Mouse (Mus musculus): Measurements from ENCODE around the gene Gm2696. TPM values are rescaled to one million over a fixed set of nuclear protein-coding genes. Genes with fewer than 3 reads are reported as not detected.

Gm2696 gene
- polyA plus RNA-seq, 1 experiment from 2014 or later = not detected

- no peak overlapping the region for H3K4me2 ChIP-seq (ENCODE audit: low read depth, low read length)
- 93% methylated on average over 4 of the region's 4 CpGs for WGBS
- no peaks in the 10 kb centered on the region for H3K27me3 ChIP-seq (ENCODE audit: control insufficient read depth, insufficient read depth, low read length)
- H3K36me3 ChIP-seq (replicated peaks; ENCODE audit: control insufficient read depth, insufficient read depth, low read depth, low read length) = no peaks in the 10 kb centered on the region
- H3K4me3 ChIP-seq (ENCODE audit: low read depth, low read length) = no peak overlapping the region
- no peak overlapping the region for H3K27ac ChIP-seq (replicated peaks; ENCODE audit: low read depth, low read length)
- H3K9me3 ChIP-seq (replicated peaks; ENCODE audit: control insufficient read depth, low read length) = no peaks in the 10 kb centered on the region
- H3K4me1 ChIP-seq (ENCODE audit: control insufficient read depth, insufficient read depth, low read length) = no peaks in the 10 kb centered on the region
- no peak for DNase-seq (ENCODE audit: low spot score)
- H3K9ac ChIP-seq (replicated peaks; ENCODE audit: low read length) = no peak overlapping the region
- ATAC-seq (replicated peaks; ENCODE audit: insufficient number of reproducible peaks, low FRiP score, low TSS enrichment, low read depth) = 0 out of 2 replicates have a peak, but pooled peaks have one; percentile 16
Measured at GRCm38 (mm10) chr10:77818523-77818922, 4.0 kb downstream of the Gm2696 start.

GRCm38 (mm10) chr10:77819203-77819602 lies 4.7 kb downstream of the Gm2696 start:
- Histone ChIP-seq H3K27ac (replicated peaks; ENCODE audit: low read depth, low read length) (no peak overlapping the region), H3K9me3 (replicated peaks; ENCODE audit: control insufficient read depth, low read length) (no peaks in the 10 kb centered on the region), H3K9ac (replicated peaks; ENCODE audit: low read length) (no peak overlapping the region), H3K36me3 (replicated peaks; ENCODE audit: control insufficient read depth, insufficient read depth, low read depth, low read length) (no peaks in the 10 kb centered on the region), H3K4me2 (ENCODE audit: low read depth, low read length) (no peak overlapping the region), H3K27me3 (ENCODE audit: control insufficient read depth, insufficient read depth, low read length) (no peaks in the 10 kb centered on the region), H3K4me3 (ENCODE audit: low read depth, low read length) (no peak overlapping the region), H3K4me1 (ENCODE audit: control insufficient read depth, insufficient read depth, low read length) (no peaks in the 10 kb centered on the region)
- WGBS = 34% methylated on average over 4 of the region's 4 CpGs
- DNase-seq (ENCODE audit: low spot score) = peak; percentile 4
- ATAC-seq (replicated peaks; ENCODE audit: insufficient number of reproducible peaks, low FRiP score, low TSS enrichment, low read depth) = no peak

- H3K27me3 ChIP-seq (ENCODE audit: control insufficient read depth, insufficient read depth, low read length) = no peaks in the 10 kb centered on the region
- H3K4me1 ChIP-seq (ENCODE audit: control insufficient read depth, insufficient read depth, low read length) = no peaks in the 10 kb centered on the region
- no peak within 1 kb of the TSS for H3K4me2 ChIP-seq (ENCODE audit: low read depth, low read length)
- H3K27ac ChIP-seq (replicated peaks; ENCODE audit: low read depth, low read length) = no peak within 1 kb of the TSS
- DNase-seq (ENCODE audit: low spot score) (no peak), ATAC-seq (replicated peaks; ENCODE audit: insufficient number of reproducible peaks, low FRiP score, low TSS enrichment, low read depth) (no peak)
- H3K9me3 ChIP-seq (replicated peaks; ENCODE audit: control insufficient read depth, low read length) = no peaks in the 10 kb centered on the region
- no peak within 1 kb of the TSS for H3K4me3 ChIP-seq (ENCODE audit: low read depth, low read length)
- H3K36me3 ChIP-seq (replicated peaks; ENCODE audit: control insufficient read depth, insufficient read depth, low read depth, low read length) = no peaks in the 10 kb centered on the region
- WGBS = 62% methylated on average over 6 of the region's 6 CpGs
- H3K9ac ChIP-seq (replicated peaks; ENCODE audit: low read length) = no peak within 1 kb of the TSS
Measured at GRCm38 (mm10) chr10:77826951-77827350, 12.5 kb downstream of the Gm2696 start, which contains the start of gene Krtap10-4. TSS of gene Krtap10-4 (minus strand) at chr10:77827095.

GRCm38 (mm10) chr10:77835647-77836046 lies 21.2 kb downstream of the Gm2696 start, which contains the start of gene Krtap10-10:
TSS of gene Krtap10-10 (plus strand) at chr10:77835947.
- WGBS = 61% methylated on average over 9 of the region's 9 CpGs
- no peak within 1 kb of the TSS for H3K9ac ChIP-seq (replicated peaks; ENCODE audit: low read length)
- DNase-seq (ENCODE audit: low spot score) (no peak), ATAC-seq (replicated peaks; ENCODE audit: insufficient number of reproducible peaks, low FRiP score, low TSS enrichment, low read depth) (no peak)
- H3K4me2 ChIP-seq (ENCODE audit: low read depth, low read length) = no peak within 1 kb of the TSS
- H3K4me3 ChIP-seq (ENCODE audit: low read depth, low read length) = no peak within 1 kb of the TSS
- no peaks in the 10 kb centered on the region for H3K9me3 ChIP-seq (replicated peaks; ENCODE audit: control insufficient read depth, low read length)
- no peaks in the 10 kb centered on the region for H3K36me3 ChIP-seq (replicated peaks; ENCODE audit: control insufficient read depth, insufficient read depth, low read depth, low read length)
- no peak within 1 kb of the TSS for H3K27ac ChIP-seq (replicated peaks; ENCODE audit: low read depth, low read length)
- no peaks in the 10 kb centered on the region for H3K4me1 ChIP-seq (ENCODE audit: control insufficient read depth, insufficient read depth, low read length)
- no peaks in the 10 kb centered on the region for H3K27me3 ChIP-seq (ENCODE audit: control insufficient read depth, insufficient read depth, low read length)

GRCm38 (mm10) chr10:77839006-77839405 lies 24.5 kb downstream of the Gm2696 start:
- Histone ChIP-seq H3K4me3 (ENCODE audit: low read depth, low read length) (no peak overlapping the region), H3K27ac (replicated peaks; ENCODE audit: low read depth, low read length) (no peak overlapping the region), H3K36me3 (replicated peaks; ENCODE audit: control insufficient read depth, insufficient read depth, low read depth, low read length) (no peaks in the 10 kb centered on the region), H3K4me2 (ENCODE audit: low read depth, low read length) (no peak overlapping the region), H3K9me3 (replicated peaks; ENCODE audit: control insufficient read depth, low read length) (no peaks in the 10 kb centered on the region), H3K4me1 (ENCODE audit: control insufficient read depth, insufficient read depth, low read length) (no peaks in the 10 kb centered on the region), H3K9ac (replicated peaks; ENCODE audit: low read length) (no peak overlapping the region), H3K27me3 (ENCODE audit: control insufficient read depth, insufficient read depth, low read length) (no peaks in the 10 kb centered on the region)
- WGBS = 78% methylated on average over 6 of the region's 6 CpGs
- no peak for ATAC-seq (replicated peaks; ENCODE audit: insufficient number of reproducible peaks, low FRiP score, low TSS enrichment, low read depth)
- DNase-seq (ENCODE audit: low spot score) = no peak

- no peak within 1 kb of the TSS for H3K9ac ChIP-seq (replicated peaks; ENCODE audit: low read length)
- no peak within 1 kb of the TSS for H3K4me3 ChIP-seq (ENCODE audit: low read depth, low read length)
- no peak within 1 kb of the TSS for H3K4me2 ChIP-seq (ENCODE audit: low read depth, low read length)
- ATAC-seq (replicated peaks; ENCODE audit: insufficient number of reproducible peaks, low FRiP score, low TSS enrichment, low read depth) (no peak), DNase-seq (ENCODE audit: low spot score) (no peak)
- H3K9me3 ChIP-seq (replicated peaks; ENCODE audit: control insufficient read depth, low read length) = no peaks in the 10 kb centered on the region
- H3K27me3 ChIP-seq (ENCODE audit: control insufficient read depth, insufficient read depth, low read length) = no peaks in the 10 kb centered on the region
- no peaks in the 10 kb centered on the region for H3K4me1 ChIP-seq (ENCODE audit: control insufficient read depth, insufficient read depth, low read length)
- WGBS = 79% methylated on average over 3 of the region's 3 CpGs
- no peaks in the 10 kb centered on the region for H3K36me3 ChIP-seq (replicated peaks; ENCODE audit: control insufficient read depth, insufficient read depth, low read depth, low read length)
- no peak within 1 kb of the TSS for H3K27ac ChIP-seq (replicated peaks; ENCODE audit: low read depth, low read length)
Measured at GRCm38 (mm10) chr10:77846503-77846902, 32.0 kb downstream of the Gm2696 start, which contains the start of gene Gm36176. TSS of gene Gm36176 (plus strand) at chr10:77846803.

GRCm38 (mm10) chr10:77846961-77847360 lies 32.5 kb downstream of the Gm2696 start:
- no peak overlapping the region for H3K4me3 ChIP-seq (ENCODE audit: low read depth, low read length)
- H3K9me3 ChIP-seq (replicated peaks; ENCODE audit: control insufficient read depth, low read length) = no peaks in the 10 kb centered on the region
- no peaks in the 10 kb centered on the region for H3K36me3 ChIP-seq (replicated peaks; ENCODE audit: control insufficient read depth, insufficient read depth, low read depth, low read length)
- WGBS = 22% methylated on average over 2 of the region's 2 CpGs
- ATAC-seq (replicated peaks; ENCODE audit: insufficient number of reproducible peaks, low FRiP score, low TSS enrichment, low read depth) (no peak), DNase-seq (ENCODE audit: low spot score) (no peak)
- H3K4me2 ChIP-seq (ENCODE audit: low read depth, low read length) = no peak overlapping the region
- H3K9ac ChIP-seq (replicated peaks; ENCODE audit: low read length) = no peak overlapping the region
- no peaks in the 10 kb centered on the region for H3K4me1 ChIP-seq (ENCODE audit: control insufficient read depth, insufficient read depth, low read length)
- H3K27me3 ChIP-seq (ENCODE audit: control insufficient read depth, insufficient read depth, low read length) = no peaks in the 10 kb centered on the region
- no peak overlapping the region for H3K27ac ChIP-seq (replicated peaks; ENCODE audit: low read depth, low read length)

- no peak overlapping the region for H3K9ac ChIP-seq (replicated peaks; ENCODE audit: low read length)
- H3K36me3 ChIP-seq (replicated peaks; ENCODE audit: control insufficient read depth, insufficient read depth, low read depth, low read length) = no peaks in the 10 kb centered on the region
- H3K9me3 ChIP-seq (replicated peaks; ENCODE audit: control insufficient read depth, low read length) = no peaks in the 10 kb centered on the region
- no peak overlapping the region for H3K27ac ChIP-seq (replicated peaks; ENCODE audit: low read depth, low read length)
- WGBS = 83% methylated on average over 2 of the region's 2 CpGs
- H3K4me3 ChIP-seq (ENCODE audit: low read depth, low read length) = no peak overlapping the region
- H3K27me3 ChIP-seq (ENCODE audit: control insufficient read depth, insufficient read depth, low read length) = no peaks in the 10 kb centered on the region
- H3K4me1 ChIP-seq (ENCODE audit: control insufficient read depth, insufficient read depth, low read length) = no peaks in the 10 kb centered on the region
- ATAC-seq (replicated peaks; ENCODE audit: insufficient number of reproducible peaks, low FRiP score, low TSS enrichment, low read depth) (no peak), DNase-seq (ENCODE audit: low spot score) (no peak)
- H3K4me2 ChIP-seq (ENCODE audit: low read depth, low read length) = no peak overlapping the region
Measured at GRCm38 (mm10) chr10:77847538-77847937, 33.1 kb downstream of the Gm2696 start.
